Mouse (Mus musculus): Measurements from ENCODE around the gene Ccr10.
"Not testable (repeated sequence)": the region's sequence is repeated elsewhere in the genome, so short reads cannot be mapped to it uniquely, and the experiment has no call there.

Gene Ccr10

GRCm38 (mm10) chr11:101131187-101131586 is 44.1 kb downstream of the Ccr10 start:
- CTCF ChIA-PET, result interaction anchor here (0.7 kb wide), 1 partner anchor 45 kb away, joined by 4 read pairs; no protein-coding TSS in a partner anchor

GRCm38 (mm10) chr11:101130056-101130756 is 45.0 kb downstream of the Ccr10 start:
- CTCF ChIA-PET, result no interaction called here

GRCm38 (mm10) chr11:101128996-101129577 is 46.2 kb downstream of the Ccr10 start:
- CTCF ChIA-PET, result interaction anchor here (0.7 kb wide), 1 partner anchor 9 kb away, joined by 6 read pairs; the partner anchor contains the start of genes Retreg3 and Tubg1

- CTCF ChIA-PET, result interaction anchor here (0.6 kb wide), 1 partner anchor 28 kb away, joined by 21 read pairs; no protein-coding TSS in a partner anchor
Observed at GRCm38 (mm10) chr11:101127075-101127474, 48.2 kb downstream of the Ccr10 start.

- CTCF ChIA-PET, result not testable (repeated sequence)
Observed at GRCm38 (mm10) chr11:101125008-101125407, 50.2 kb downstream of the Ccr10 start.

- CTCF ChIA-PET, result not testable (repeated sequence)
Observed at GRCm38 (mm10) chr11:101124494-101124893, 50.7 kb downstream of the Ccr10 start.

All from spleen, embryonic (tissue).